Mouse (Mus musculus) cerebellum, adult 11 months (tissue): Measurements from ENCODE around the gene Rab3il1.
"Not testable (repeated sequence)": the region's sequence is repeated elsewhere in the genome, so short reads cannot be mapped to it uniquely, and the experiment has no call there.

Experiments
- DNase-seq: peaks from one replicate; pipeline ENCODE4 v3.0.0; 2022

The Rab3il1 gene

GRCm38 (mm10) chr19:10001206-10001969 lies at the start of gene Rab3il1, which contains the start of gene Best1:
Gene Rab3il1, plus strand, starts transcription at chr19:10001669.
Gene Best1, minus strand, starts transcription at chr19:10001633.
- DNase-seq: no peak

- DNase-seq: no peak
Measured at GRCm38 (mm10) chr19:9952390-9952789, 49.1 kb upstream of the Rab3il1 start.

- DNase-seq: no peak
Measured at GRCm38 (mm10) chr19:9952912-9953311, 48.6 kb upstream of the Rab3il1 start.

DNA sequence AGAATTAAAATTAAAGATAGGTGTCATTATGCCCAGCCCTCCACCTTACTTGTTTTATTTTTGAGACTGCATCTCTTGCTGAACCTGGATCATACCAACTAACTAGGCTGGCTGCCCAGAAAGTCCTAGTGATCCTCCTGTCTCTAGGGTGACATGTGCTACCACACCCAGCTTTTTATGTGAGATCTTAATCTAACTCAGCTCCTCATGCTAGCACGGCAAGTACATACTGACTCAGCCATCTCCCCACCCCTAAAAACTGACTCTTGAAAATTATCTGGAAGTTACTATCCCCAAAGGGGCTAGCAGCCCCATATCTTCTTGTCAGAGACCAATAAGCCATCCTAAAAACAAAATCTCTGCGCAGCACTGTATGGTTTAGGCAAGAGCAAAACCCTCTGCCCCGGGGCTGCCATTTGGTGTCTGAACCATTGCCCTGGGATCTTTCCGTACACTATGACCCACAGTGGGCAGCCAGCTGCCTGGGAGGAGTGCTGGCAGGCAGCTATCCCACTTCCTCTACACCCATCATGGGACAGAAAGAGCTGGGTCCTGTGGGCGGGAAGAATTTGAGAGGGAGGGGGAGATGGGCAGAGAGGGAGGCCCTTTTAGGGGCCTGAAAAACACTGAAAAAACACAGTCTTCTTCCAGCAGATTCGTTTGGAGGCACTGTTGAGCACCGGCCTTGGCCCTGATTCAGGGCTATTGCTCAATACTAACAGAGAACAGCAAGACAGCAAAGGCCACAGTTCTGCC lies 47.2 kb upstream of the Rab3il1 start:
- DNase-seq: peak; percentile 16

- DNase-seq: no peak
Measured at GRCm38 (mm10) chr19:9954811-9955202, 46.7 kb upstream of the Rab3il1 start.

- no peak for DNase-seq
Measured at GRCm38 (mm10) chr19:9955438-9955837, 46.0 kb upstream of the Rab3il1 start.

DNA sequence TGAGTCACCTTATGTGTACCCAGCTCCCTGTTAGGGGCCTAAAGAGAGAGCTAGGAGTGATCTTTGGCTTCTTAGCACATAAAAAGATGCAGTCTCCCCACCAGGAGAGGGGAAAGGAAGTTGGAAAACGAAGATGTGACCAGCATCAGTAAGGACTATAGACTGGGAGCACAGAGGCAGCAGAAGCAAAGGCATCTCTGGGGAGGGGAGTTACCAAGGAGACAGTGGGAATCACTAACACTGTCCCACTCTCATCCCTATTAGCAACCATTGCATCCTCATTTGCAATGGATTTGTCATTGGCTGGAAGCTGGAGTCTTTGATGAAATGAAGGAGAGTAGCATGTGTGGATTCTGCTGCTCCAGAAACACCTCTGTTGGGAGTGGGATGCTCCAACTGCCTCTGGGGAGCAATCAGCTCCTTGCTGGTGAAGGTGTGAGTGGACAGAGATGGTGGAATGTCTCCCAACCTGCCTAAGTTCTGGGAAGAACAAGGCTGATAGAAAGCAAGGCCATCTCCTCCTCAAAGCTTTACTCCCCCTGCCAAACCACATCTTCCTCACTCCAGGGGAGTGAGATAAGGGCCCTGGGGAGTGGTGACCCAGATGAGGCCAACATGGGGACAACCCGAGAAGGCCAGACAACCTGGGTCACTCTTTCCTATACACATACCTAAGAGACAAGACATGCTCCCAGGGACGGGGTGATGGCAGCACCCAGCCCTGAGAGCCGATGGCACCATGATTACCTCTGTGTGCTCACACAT lies 44.7 kb upstream of the Rab3il1 start:
- no peak for DNase-seq

GRCm38 (mm10) chr19:9957965-9958364 lies 43.5 kb upstream of the Rab3il1 start:
- DNase-seq: no peak

- DNase-seq: no peak
Measured at GRCm38 (mm10) chr19:9960769-9961168, 40.7 kb upstream of the Rab3il1 start.

DNA sequence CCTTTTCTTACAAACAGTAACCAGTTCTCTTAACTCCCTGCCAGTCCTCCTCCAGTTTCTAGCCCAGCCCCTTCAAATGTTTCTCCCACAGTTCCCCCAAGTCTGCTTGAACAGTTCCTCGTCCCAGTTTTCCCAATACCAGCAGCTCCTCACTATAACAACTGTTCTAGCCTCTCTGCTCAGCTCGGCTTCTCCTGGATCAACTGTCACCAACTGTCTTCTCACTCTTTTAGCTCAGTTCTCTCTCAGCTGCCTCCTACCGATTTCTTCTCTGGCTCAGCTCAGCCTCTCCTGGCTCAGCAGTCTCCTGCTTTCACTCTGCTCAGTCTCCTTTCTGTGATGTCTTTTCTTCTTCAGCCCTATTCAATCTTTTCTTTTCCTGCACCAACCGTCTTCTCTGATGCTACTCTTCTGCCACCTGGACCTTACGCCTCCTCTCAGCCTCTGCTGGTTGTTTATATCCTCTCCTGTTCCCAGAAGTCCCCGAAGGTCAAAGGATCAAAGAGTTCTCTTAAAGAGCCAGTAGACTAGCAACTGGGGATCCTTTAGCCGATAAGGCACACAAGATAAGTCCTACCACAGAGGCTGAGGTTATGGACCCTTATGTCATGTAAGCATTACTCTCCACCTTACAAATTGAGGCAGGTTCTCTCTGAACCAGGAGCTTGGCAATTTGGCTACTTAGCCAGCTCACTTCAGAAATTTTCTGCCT lies 37.1 kb upstream of the Rab3il1 start:
- no peak for DNase-seq

DNA sequence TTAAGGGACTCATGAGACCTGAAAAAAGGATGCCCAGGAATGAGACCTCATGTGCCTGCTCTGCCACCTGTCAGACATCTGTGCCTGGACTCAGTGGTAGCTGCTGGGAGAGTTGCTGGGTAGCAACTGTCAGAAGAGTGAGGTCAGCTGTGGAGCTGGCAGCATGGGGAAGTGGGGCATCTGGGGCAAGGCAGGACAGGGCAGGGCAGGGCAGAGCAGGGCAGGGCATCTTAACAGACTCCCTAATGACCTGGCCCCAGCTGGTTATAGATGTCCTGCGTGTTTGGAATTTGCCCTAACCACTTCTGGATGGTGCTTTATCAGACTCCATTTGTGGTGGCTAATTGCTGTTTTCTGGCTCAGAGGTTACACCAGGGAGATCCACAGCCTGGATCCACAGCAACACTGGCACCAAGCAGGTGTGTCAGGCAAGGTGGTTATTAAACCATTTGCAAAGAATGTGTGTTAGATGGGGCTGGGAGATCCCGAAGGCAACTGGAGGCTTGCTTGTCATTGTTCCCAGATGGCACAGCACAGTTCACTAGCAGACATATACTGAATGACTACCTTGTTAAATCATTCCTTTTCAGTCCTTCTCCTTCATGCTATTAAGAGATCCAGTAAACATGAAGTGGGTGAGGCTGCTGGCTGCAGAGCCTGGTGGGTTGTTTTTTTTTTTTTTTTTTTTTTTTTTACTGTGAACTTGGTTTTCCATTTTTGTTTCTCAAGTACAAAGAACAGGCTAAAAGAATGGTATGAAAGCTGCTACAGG lies 35.2 kb upstream of the Rab3il1 start:
- no peak for DNase-seq

DNA sequence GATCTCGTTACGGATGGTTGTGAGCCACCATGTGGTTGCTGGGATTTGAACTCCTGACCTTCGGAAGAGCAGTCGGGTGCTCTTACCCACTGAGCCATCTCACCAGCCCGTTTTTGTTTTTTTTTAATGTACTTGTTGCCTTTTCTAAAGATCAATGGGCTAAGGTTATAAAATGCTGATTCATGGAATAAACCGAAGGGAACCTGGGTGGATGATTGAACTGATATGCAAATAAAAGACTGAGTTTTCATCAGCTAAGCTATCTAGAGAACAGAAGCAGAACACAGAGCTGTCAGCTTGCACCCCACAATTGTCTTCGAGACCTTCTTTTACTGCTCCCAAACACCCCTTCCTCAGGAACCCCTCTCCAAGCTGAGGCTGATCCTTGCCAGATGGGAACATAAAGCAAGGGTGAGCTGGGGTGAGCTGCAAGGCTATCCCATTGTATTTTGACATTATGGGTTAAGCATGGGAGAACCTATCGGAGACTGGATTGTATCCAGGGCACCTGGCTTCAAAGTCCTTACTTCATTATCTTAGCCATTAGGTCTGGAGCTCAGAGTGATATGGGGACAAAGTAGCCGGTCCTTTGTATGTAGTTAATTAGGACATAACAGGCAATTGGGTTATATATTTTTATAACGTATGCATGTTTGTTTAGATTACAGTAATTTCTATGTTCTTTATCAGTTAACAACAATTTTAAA lies 33.2 kb upstream of the Rab3il1 start:
- no peak for DNase-seq

DNA sequence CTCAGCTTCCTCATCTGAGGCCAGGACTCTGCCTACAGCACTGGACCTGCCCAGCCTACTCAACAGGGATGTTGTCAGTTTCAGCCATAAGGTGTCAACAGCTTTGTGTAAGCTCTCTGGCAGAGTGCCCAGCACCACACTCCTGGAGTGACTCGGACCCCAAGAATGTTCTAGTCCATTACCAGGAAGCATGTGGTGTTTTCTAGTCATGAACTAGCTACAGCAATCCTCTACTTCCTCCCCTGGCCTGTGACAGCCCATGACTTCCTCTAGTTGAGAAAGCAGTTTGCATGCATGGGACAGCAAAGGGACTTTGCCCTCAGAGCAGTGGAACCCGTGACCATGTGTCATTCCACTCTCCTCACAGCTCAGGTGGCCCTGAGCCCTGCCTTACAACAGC lies 26.6 kb upstream of the Rab3il1 start:
- DNase-seq: not testable (repeated sequence)

DNA sequence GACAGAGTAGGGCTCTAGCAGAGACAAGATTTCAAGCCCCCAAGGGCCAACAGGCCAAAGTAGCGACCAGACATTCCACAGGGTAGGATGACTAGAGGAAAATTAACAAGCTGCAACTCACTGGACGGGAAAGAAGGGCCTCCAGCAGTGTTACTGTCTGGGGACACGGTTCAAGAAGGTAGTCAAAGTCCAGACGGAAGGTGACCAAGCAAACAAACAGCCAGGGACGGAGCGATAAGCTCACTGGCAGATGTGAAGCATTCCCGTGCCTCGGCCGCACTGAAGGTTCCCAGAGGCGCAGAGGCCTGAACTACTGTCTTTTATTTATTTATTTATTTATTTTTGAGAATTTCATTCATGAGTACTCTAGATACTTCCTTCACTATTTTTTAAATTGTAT lies 24.4 kb upstream of the Rab3il1 start:
- no peak for DNase-seq

DNA sequence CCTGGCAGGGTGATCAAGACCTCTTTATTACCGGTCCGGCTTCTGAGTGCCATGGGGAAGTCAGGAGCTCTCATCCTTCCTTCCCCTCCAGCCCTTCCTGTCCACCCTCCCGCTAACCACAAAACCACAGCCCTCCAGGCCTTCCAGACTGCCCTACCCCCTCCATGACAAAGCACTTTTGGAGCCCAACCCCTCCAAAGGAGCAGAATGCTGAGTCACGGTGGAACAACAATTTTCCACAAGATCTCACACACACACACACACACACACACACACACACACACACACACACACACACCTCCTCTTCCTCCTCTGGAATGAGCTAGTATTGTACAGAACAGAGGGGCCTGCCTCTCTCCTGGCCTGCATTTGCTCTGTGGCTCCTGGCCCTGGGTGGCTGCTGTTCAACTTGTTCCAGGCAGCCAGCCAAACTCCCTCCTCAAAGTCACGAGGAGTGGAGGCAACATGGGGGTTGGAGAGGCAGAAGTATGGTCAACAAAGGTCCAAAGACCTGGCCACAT lies 23.0 kb upstream of the Rab3il1 start:
- DNase-seq: no peak

- no peak for DNase-seq
Measured at GRCm38 (mm10) chr19:9979156-9979555, 22.3 kb upstream of the Rab3il1 start.

DNA sequence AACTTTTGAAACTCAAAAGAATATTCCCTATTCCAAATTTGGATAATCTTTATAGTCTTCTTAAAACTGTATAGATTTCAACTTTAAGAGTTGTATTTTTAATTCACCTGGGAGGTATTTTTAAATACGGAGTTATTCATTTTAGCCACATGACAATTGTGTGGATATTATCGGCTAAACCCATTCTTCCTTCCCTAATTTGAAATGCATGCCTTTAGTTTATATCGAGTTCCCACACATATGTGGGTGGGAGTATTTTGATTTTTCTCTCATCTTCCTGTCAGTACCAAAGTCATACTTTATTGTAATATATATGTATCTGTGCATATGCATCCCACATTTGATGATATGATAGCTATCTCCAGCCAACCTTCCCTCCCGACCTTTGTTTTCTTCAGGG lies 21.2 kb upstream of the Rab3il1 start, which contains the start of gene Fth1:
Gene Fth1 (plus strand): TSS at position 341 of the 400 bp plus-strand sequence.
- DNase-seq: no peak

DNA sequence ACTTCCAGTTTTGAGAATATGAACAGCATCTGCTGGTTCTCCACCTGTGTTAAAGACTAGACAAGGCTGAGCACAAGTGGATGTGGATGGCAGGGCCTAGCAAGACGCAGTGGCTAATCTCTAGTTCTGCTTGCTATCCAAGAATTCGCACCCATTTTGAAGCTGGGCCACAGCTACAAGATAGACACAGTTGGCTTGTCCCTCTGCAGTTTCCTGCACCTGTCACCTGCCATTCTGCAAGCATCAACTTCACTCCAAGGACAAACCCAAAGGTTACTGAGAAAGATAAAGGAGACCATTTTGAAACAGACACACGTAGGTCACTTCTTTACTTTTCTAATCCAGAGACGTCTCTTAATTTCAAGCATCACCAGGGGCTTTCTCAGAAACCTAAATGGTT lies 19.8 kb upstream of the Rab3il1 start:
- no peak for DNase-seq

DNA sequence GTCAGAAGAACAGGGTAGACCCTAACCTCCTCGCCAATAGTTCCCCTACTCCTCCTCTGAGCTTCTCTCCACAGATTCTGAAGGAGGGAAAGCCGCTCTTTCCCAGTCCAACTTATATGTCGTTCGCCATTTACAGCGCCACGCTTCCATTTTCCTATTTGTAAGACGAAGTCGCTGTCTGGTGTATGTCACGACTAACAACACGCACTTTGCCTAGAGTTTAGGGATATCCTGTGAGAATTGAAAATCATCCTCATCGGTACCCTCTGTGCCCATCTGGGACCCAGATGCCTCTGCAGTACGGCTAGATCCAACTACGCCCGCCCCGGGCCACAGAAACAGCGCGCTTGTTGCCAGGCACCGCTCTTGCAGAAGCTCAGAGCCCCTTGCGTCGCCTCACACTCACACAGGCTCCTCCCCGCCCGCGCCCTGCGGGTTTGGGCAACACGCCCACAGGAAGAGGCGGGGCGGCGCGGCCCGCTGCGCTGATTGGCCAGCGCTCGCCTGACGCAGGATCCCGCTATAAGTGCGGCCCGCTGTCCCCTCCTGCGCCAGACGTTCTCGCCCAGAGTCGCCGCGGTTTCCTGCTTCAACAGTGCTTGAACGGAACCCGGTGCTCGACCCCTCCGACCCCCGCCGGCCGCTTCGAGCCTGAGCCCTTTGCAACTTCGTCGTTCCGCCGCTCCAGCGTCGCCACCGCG lies 19.2 kb upstream of the Rab3il1 start:
- DNase-seq: peak; percentile 96

DNA sequence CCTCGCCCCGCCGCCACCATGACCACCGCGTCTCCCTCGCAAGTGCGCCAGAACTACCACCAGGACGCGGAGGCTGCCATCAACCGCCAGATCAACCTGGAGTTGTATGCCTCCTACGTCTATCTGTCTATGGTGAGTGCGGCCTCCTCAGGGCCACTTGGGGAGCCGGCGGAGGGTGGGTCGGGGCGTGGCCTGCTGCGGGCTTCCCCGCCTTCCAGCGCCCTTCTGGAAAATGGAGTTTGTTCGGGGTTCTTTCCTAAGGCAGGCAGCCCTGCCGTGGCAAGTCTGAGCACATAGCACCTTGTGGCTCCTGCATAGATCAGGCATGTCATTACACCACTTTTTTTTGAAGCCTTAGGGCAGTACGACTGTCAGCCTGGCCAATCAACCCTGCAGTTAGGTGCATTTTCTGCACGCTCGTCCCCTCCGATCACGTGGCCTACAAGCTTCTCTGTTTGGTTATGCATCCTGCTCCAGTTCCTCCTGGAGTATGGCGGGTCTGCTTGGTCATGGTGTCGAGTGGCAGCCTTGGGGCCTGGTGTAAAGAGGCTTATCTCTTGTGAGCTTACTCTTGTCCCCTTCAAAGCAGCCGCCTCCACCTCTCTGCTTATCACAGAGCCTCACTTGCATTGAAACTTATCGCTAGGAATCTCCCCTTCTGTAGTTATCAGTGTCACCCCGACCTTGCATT lies 18.5 kb upstream of the Rab3il1 start:
- no peak for DNase-seq
